Mouse (Mus musculus): Measurements from ENCODE around the gene Aipl1. TPM values are rescaled to one million over a fixed set of nuclear protein-coding genes. Genes with fewer than 3 reads are reported as not detected.

The Aipl1 gene
- polyA plus RNA-seq, 1 experiment from 2014 or later = 0.05 TPM

DNA sequence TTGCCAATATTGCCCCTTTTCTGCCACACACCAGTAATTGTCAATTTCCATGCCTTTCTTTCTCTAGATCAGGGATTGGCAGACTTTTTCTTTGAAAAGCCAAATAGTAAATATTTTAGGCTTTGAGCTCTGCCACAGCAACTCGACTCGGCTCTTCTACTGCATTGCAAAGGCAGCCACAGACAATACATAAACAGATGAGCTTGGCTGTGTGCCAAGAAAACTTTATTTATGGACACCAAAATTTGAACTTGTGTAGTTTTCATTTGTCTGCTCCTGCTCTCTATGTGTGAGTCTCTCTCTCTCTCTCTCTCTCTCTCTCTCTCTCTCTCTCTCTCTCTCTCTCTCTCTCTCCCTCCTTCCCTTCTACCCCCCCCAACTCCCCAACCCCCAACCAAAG lies 17.9 kb upstream of the Aipl1 start:
- Histone ChIP-seq H3K36me3 (replicated peaks; ENCODE audit: insufficient read depth, low read length) (no peaks in the 10 kb centered on the region), H3K4me3 (ENCODE audit: low read depth, low read length) (no peak overlapping the region), H3K27ac (ENCODE audit: low read depth) (no peak overlapping the region), H3K4me1 (ENCODE audit: insufficient read depth) (peaks cover 8% of the 10 kb centered on the region; the same call in 1 of the 2 replicates), H3K9me3 (ENCODE audit: low read length) (no peaks in the 10 kb centered on the region), H3K9ac (replicated peaks) (no peak overlapping the region), H3K4me2 (ENCODE audit: low read depth, low read length) (no peak overlapping the region), H3K27me3 (ENCODE audit: insufficient read depth, low read length) (peaks cover 28% of the 10 kb centered on the region)
- TF ChIP-seq EP300 (IDR thresholded peaks at IDR 0.05; ENCODE audit: low read depth) = no peak
- no peak for TF ChIP-seq CTCF (IDR thresholded peaks at IDR 0.05; ENCODE audit: low read depth)
- DNase-seq (no peak), ATAC-seq (no peak)
- WGBS (ENCODE audit: insufficient replicate concordance) = 52% methylated on average over 2 of the region's 2 CpGs

DNA sequence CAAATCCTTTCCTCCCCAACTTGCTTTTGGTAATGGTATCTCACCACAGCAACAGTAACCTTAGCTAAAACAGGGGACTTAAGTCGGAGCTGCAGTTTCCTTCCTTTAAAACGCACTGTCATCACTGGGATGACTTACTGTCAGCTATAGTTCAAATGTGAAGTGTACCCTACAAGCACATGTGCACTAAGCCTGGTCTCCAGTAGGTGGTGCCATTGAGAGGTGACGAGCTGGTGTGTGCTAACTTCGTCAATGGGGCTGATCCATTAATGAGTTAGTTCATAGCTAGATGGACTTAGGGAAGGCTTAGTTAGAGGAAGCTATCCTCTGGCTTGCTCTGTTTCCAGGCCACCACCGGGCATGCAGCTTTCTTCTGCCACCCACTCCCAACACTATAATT lies 15.3 kb upstream of the Aipl1 start:
- H3K27me3 ChIP-seq (ENCODE audit: insufficient read depth, low read length) = peaks cover 32% of the 10 kb centered on the region
- TF ChIP-seq EP300 (IDR thresholded peaks at IDR 0.05; ENCODE audit: low read depth) (no peak), CTCF (IDR thresholded peaks at IDR 0.05; ENCODE audit: low read depth) (peak; percentile 86)
- peaks cover 8% of the 10 kb centered on the region; the same call in 1 of the 2 replicates for H3K4me1 ChIP-seq (ENCODE audit: insufficient read depth)
- H3K9me3 ChIP-seq (ENCODE audit: low read length) = no peaks in the 10 kb centered on the region
- peak; percentile 61; the same call in 1 of the 2 replicates for ATAC-seq
- H3K27ac ChIP-seq (ENCODE audit: low read depth) = no peak overlapping the region
- H3K9ac ChIP-seq (replicated peaks) = no peak overlapping the region
- peak; percentile 75 for DNase-seq
- no peak overlapping the region for H3K4me3 ChIP-seq (ENCODE audit: low read depth, low read length)
- 11% methylated on average over 5 of the region's 5 CpGs for WGBS (ENCODE audit: insufficient replicate concordance)
- H3K36me3 ChIP-seq (replicated peaks; ENCODE audit: insufficient read depth, low read length) = no peaks in the 10 kb centered on the region
- no peak overlapping the region for H3K4me2 ChIP-seq (ENCODE audit: low read depth, low read length)

DNA sequence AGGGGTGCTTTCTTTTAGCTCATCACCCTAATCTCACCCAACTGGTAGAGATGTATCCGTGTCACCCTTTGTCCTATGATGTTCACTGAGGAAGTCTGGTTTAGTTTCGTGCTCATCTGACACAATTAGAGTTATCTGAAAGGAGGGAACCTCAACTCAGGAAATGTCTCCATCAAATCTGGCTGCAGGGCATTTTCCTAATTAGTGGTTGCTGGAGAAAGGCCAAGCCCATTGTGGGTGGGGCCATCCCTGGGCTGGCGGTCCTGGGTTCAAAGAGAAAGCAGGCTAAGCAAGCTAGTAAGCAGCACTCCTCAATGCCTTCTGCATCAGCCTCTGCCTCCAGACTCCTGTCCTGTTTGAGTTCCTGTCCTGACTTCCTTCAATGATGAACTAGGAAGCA lies 14.9 kb upstream of the Aipl1 start:
- Histone ChIP-seq H3K9ac (replicated peaks) (no peak overlapping the region), H3K4me3 (ENCODE audit: low read depth, low read length) (no peak overlapping the region), H3K27me3 (ENCODE audit: insufficient read depth, low read length) (peaks cover 32% of the 10 kb centered on the region), H3K4me1 (ENCODE audit: insufficient read depth) (peaks cover 8% of the 10 kb centered on the region; the same call in 1 of the 2 replicates), H3K27ac (ENCODE audit: low read depth) (no peak overlapping the region), H3K9me3 (ENCODE audit: low read length) (no peaks in the 10 kb centered on the region), H3K4me2 (ENCODE audit: low read depth, low read length) (no peak overlapping the region), H3K36me3 (replicated peaks; ENCODE audit: insufficient read depth, low read length) (no peaks in the 10 kb centered on the region)
- ATAC-seq (no peak), DNase-seq (no peak)
- TF ChIP-seq EP300 (IDR thresholded peaks at IDR 0.05; ENCODE audit: low read depth) (no peak), CTCF (IDR thresholded peaks at IDR 0.05; ENCODE audit: low read depth) (no peak)
- 35% methylated on average over 3 of the region's 3 CpGs for WGBS (ENCODE audit: insufficient replicate concordance)

- TF ChIP-seq EP300 (IDR thresholded peaks at IDR 0.05; ENCODE audit: low read depth) = no peak
- peak; percentile 38; the same call in 1 of the 2 replicates for TF ChIP-seq CTCF (IDR thresholded peaks at IDR 0.05; ENCODE audit: low read depth)
- DNase-seq (no peak), ATAC-seq (no peak)
- peak overlapping the region; percentile 59 for H3K4me2 ChIP-seq (ENCODE audit: low read depth, low read length)
- H3K9ac ChIP-seq (replicated peaks) = no peak overlapping the region
- H3K36me3 ChIP-seq (replicated peaks; ENCODE audit: insufficient read depth, low read length) = no peaks in the 10 kb centered on the region
- H3K27me3 ChIP-seq (ENCODE audit: insufficient read depth, low read length) = peaks cover 32% of the 10 kb centered on the region
- H3K4me1 ChIP-seq (ENCODE audit: insufficient read depth) = peaks cover 8% of the 10 kb centered on the region; the same call in 1 of the 2 replicates
- WGBS (ENCODE audit: insufficient replicate concordance) = 3% methylated on average over 45 of the region's 45 CpGs
- H3K9me3 ChIP-seq (ENCODE audit: low read length) = no peaks in the 10 kb centered on the region
- H3K27ac ChIP-seq (ENCODE audit: low read depth) = no peak overlapping the region
- H3K4me3 ChIP-seq (ENCODE audit: low read depth, low read length) = peak overlapping the region; percentile 24
These were observed 13.9 kb upstream of the Aipl1 start for GRCm38 (mm10) chr11:72050895-72051858.

- Histone ChIP-seq H3K9ac (replicated peaks) (no peak overlapping the region), H3K9me3 (ENCODE audit: low read length) (no peaks in the 10 kb centered on the region), H3K4me2 (ENCODE audit: low read depth, low read length) (peak overlapping the region; percentile 59), H3K36me3 (replicated peaks; ENCODE audit: insufficient read depth, low read length) (no peaks in the 10 kb centered on the region), H3K27ac (ENCODE audit: low read depth) (no peak overlapping the region), H3K4me1 (ENCODE audit: insufficient read depth) (peaks cover 8% of the 10 kb centered on the region; the same call in 1 of the 2 replicates), H3K27me3 (ENCODE audit: insufficient read depth, low read length) (peaks cover 30% of the 10 kb centered on the region), H3K4me3 (ENCODE audit: low read depth, low read length) (peak overlapping the region; percentile 24)
- ATAC-seq = no peak
- no peak for DNase-seq
- 34% methylated on average over 14 of the region's 14 CpGs for WGBS (ENCODE audit: insufficient replicate concordance)
- TF ChIP-seq CTCF (IDR thresholded peaks at IDR 0.05; ENCODE audit: low read depth) = no peak
- no peak for TF ChIP-seq EP300 (IDR thresholded peaks at IDR 0.05; ENCODE audit: low read depth)
These were observed 13.0 kb upstream of the Aipl1 start for GRCm38 (mm10) chr11:72050168-72050894.

Data from liver, postnatal 0 days (tissue).